Mouse (Mus musculus): ENCODE measurements at regions not wholly inside any gene's neighbourhood (a gene's known extent, or its start where the extent isn't known, plus 50 kb on each side); places are given as distances from the start of the nearest gene placed in this dataset.

- no peaks in the 10 kb centered on the region for H3K9me3 ChIP-seq (replicated peaks; ENCODE audit: control insufficient read depth, low read length)
- no peaks in the 10 kb centered on the region for H3K27me3 ChIP-seq (replicated peaks; ENCODE audit: control insufficient read depth, insufficient read depth, low read length)
- 74% methylated on average over 7 of the region's 7 CpGs for WGBS
- H3K36me3 ChIP-seq (ENCODE audit: control insufficient read depth, insufficient read depth, low read length) = no peaks in the 10 kb centered on the region
- no peak overlapping the region for H3K4me2 ChIP-seq (ENCODE audit: low read length)
- no peak overlapping the region for H3K27ac ChIP-seq (ENCODE audit: low read depth, low read length)
- DNase-seq (ENCODE audit: low spot score) (peak; percentile 4), ATAC-seq (no peak)
- no peaks in the 10 kb centered on the region for H3K4me1 ChIP-seq (ENCODE audit: control insufficient read depth, insufficient read depth, low read length)
- H3K4me3 ChIP-seq (ENCODE audit: low read depth, low read length) = no peak overlapping the region
- no peak overlapping the region for H3K9ac ChIP-seq (ENCODE audit: low read length)
These were observed 700.5 kb downstream of the Cetn3 start for GRCm38 (mm10) chr13:82483265-82483929.

- DNase-seq (ENCODE audit: low spot score) (no peak), ATAC-seq (no peak)
- no peak overlapping the region for H3K4me2 ChIP-seq (ENCODE audit: low read length)
- H3K27me3 ChIP-seq (replicated peaks; ENCODE audit: control insufficient read depth, insufficient read depth, low read length) = no peaks in the 10 kb centered on the region
- no peak overlapping the region for H3K4me3 ChIP-seq (ENCODE audit: low read depth, low read length)
- no peak overlapping the region for H3K9ac ChIP-seq (ENCODE audit: low read length)
- H3K36me3 ChIP-seq (ENCODE audit: control insufficient read depth, insufficient read depth, low read length) = no peaks in the 10 kb centered on the region
- WGBS = 90% methylated on average over 2 of the region's 2 CpGs
- H3K9me3 ChIP-seq (replicated peaks; ENCODE audit: control insufficient read depth, low read length) = no peaks in the 10 kb centered on the region
- no peaks in the 10 kb centered on the region for H3K4me1 ChIP-seq (ENCODE audit: control insufficient read depth, insufficient read depth, low read length)
- H3K27ac ChIP-seq (ENCODE audit: low read depth, low read length) = no peak overlapping the region
These were observed 713.7 kb downstream of the Cetn3 start for GRCm38 (mm10) chr13:82496606-82497005.

GRCm38 (mm10) chr13:82508176-82508575, 725.3 kb downstream of the Cetn3 start:
- peaks cover 2% of the 10 kb centered on the region; the same call in 1 of the 2 replicates for H3K4me1 ChIP-seq (ENCODE audit: control insufficient read depth, insufficient read depth, low read length)
- no peak overlapping the region for H3K9ac ChIP-seq (ENCODE audit: low read length)
- H3K9me3 ChIP-seq (replicated peaks; ENCODE audit: control insufficient read depth, low read length) = no peaks in the 10 kb centered on the region
- no peak overlapping the region for H3K4me3 ChIP-seq (ENCODE audit: low read depth, low read length)
- no peaks in the 10 kb centered on the region for H3K27me3 ChIP-seq (replicated peaks; ENCODE audit: control insufficient read depth, insufficient read depth, low read length)
- DNase-seq (ENCODE audit: low spot score) (peak; percentile 76), ATAC-seq (peak; percentile 78; the same call in 1 of the 2 replicates)
- no peak overlapping the region for H3K4me2 ChIP-seq (ENCODE audit: low read length)
- WGBS = 63% methylated on average over 2 of the region's 2 CpGs
- H3K27ac ChIP-seq (ENCODE audit: low read depth, low read length) = no peak overlapping the region
- no peaks in the 10 kb centered on the region for H3K36me3 ChIP-seq (ENCODE audit: control insufficient read depth, insufficient read depth, low read length)

GRCm38 (mm10) chr13:82509512-82509911, 726.6 kb downstream of the Cetn3 start:
- Histone ChIP-seq H3K9ac (ENCODE audit: low read length) (no peak overlapping the region), H3K27me3 (replicated peaks; ENCODE audit: control insufficient read depth, insufficient read depth, low read length) (no peaks in the 10 kb centered on the region), H3K9me3 (replicated peaks; ENCODE audit: control insufficient read depth, low read length) (no peaks in the 10 kb centered on the region), H3K36me3 (ENCODE audit: control insufficient read depth, insufficient read depth, low read length) (no peaks in the 10 kb centered on the region), H3K4me2 (ENCODE audit: low read length) (no peak overlapping the region), H3K27ac (ENCODE audit: low read depth, low read length) (no peak overlapping the region), H3K4me1 (ENCODE audit: control insufficient read depth, insufficient read depth, low read length) (peaks cover 2% of the 10 kb centered on the region; the same call in 1 of the 2 replicates), H3K4me3 (ENCODE audit: low read depth, low read length) (no peak overlapping the region)
- no peak for ATAC-seq
- no peak for DNase-seq (ENCODE audit: low spot score)
- WGBS = 87% methylated on average over 3 of the region's 3 CpGs

Measured in forebrain, embryonic 14.5 days (tissue).